Mouse (Mus musculus) megakaryocyte, embryonic 14.5 days (primary cell): ENCODE results near the gene Pde1c. TPM values are rescaled to one million over a fixed set of nuclear protein-coding genes. Genes with fewer than 3 reads are reported as not detected.
A peak's percentile ranks its signal among the peaks of the same experiment; 100 is the strongest.

Experiments
- H3K27me3 ChIP-seq: replicated peaks from 2 replicates; pipeline ENCODE3; 2012; ENCODE audit warnings: inconsistent platforms
- H3K36me3 ChIP-seq: replicated peaks from 2 replicates; pipeline ENCODE3; 2012; ENCODE audit warnings: low read length, inconsistent platforms, mixed read lengths
- H3K4me1 ChIP-seq: 2 replicates; pipeline ENCODE4 v1.6.1; 2012; ENCODE audit warnings: inconsistent platforms
- H3K4me3 ChIP-seq: replicated peaks from 2 replicates; pipeline ENCODE3; 2012; ENCODE audit warnings: moderate library complexity, mild to moderate bottlenecking, inconsistent platforms
- H3K9me3 ChIP-seq: 2 replicates; pipeline ENCODE4 v1.6.1; 2012; ENCODE audit warnings: inconsistent platforms
- FLI1 ChIP-seq: IDR thresholded peaks from 2 replicates; pipeline ENCODE4 v1.6.1; 2012; ENCODE audit warnings: low read length, inconsistent platforms, mixed read lengths
- GATA1 ChIP-seq: IDR thresholded peaks from 3 replicates; pipeline ENCODE4 v1.6.1; 2012; ENCODE audit warnings: mixed read lengths, low read length, inconsistent platforms, borderline replicate concordance
- polyA plus RNA-seq: library from polyadenylated mRNA; stranded (reverse); fragments of >175 nt; gene quantifications from 2 replicates; pipeline ENCODE4 v1.2.3, GENCODE M21; 2012; ENCODE audit warnings: low replicate concordance; ENCODE audit not compliant: insufficient read depth

Pde1c gene
- polyA plus RNA-seq, 1 experiment = 0.62 TPM

DNA sequence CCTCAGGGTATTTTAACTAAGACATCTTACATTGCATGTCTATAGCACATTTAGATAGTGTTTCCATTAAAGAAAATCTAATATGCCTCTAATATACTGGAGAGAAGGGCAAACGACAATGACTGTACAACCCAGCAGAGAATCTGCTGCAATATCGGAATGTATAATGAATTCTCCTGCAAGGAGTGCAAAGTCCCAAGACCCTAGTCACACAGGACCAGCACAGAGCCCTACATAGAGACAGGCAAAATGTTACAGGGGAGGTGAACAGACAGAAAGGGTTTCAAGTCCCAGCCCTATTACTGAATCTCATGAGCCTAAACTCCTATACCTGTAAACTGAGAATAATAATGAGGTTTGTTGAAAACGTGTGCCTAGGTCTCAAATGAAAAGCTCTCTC, 13.1 kb downstream of the Pde1c start:
- Histone ChIP-seq H3K36me3 (peaks cover 4% of the 10 kb centered on the region), H3K4me1 (peaks cover 35% of the 10 kb centered on the region), H3K9me3 (no peaks in the 10 kb centered on the region), H3K4me3 (no peak overlapping the region), H3K27me3 (no peaks in the 10 kb centered on the region)
- no peak for TF ChIP-seq GATA1
- TF ChIP-seq FLI1 = no peak

DNA sequence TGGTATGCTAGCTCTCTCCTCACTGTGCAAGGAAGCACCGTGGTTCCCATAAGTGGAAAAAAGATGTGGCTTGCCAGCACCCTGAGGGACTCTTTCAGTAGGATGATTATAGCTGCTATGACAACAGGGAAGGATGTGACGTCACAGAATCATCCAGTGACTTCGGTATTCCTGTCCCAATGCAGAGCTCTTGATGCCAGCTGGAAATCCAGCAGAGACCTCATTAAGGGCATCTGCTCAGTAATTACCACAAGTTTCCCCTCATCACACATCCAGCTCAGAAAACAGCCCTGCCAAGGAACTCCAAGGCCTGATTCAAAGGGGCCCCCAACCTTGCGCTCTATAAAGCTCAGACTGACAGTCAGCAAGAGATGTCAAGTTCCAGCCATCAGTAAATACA, 13.5 kb downstream of the Pde1c start:
- TF ChIP-seq GATA1 = no peak
- no peak for TF ChIP-seq FLI1
- no peak overlapping the region for H3K4me3 ChIP-seq
- no peaks in the 10 kb centered on the region for H3K9me3 ChIP-seq
- peaks cover under 1% of the 10 kb centered on the region for H3K36me3 ChIP-seq
- H3K27me3 ChIP-seq = no peaks in the 10 kb centered on the region
- peaks cover 31% of the 10 kb centered on the region for H3K4me1 ChIP-seq

DNA sequence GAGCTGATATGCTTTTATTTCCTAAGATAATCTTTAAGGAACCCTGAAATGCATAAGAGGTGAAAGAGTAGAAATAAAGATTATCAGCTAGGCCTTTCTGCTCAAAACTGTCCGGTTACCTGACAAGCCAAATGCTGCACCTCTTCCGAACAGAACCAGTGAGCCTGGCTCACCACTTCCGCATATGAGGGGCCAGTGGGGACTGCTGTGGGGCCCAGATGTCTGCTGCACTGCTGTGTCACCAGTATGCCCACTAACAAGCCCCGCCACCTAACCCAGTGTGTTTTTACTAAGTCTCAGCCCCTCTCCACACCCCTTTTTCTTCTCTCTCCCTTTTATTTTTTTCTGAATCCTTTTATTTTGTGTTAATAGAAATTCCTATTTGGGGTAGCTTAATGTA, 17.9 kb downstream of the Pde1c start:
- Histone ChIP-seq H3K4me3 (peak overlapping the region; percentile 38), H3K27me3 (no peaks in the 10 kb centered on the region), H3K4me1 (peaks cover 32% of the 10 kb centered on the region), H3K36me3 (no peaks in the 10 kb centered on the region), H3K9me3 (no peaks in the 10 kb centered on the region)
- TF ChIP-seq GATA1 = no peak
- no peak for TF ChIP-seq FLI1

DNA sequence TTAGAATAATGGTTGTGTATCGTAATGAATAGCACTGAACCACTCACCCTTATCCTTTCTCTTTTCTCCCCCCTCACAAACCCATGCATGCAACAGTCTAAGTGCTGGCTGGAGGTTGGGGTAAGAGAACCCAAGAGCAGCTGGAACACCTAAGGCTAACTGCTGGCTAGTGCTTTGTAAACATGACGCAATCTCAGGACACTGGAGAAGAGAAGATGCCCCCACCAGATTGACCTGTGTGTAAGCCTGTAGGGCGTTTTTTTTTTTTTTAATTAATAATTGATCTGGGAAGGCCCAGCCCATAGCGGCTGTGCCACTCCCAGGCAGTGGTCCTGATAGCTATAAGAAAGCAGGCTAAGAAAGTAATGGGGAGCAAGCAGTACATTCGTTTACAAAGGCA, 28.7 kb downstream of the Pde1c start:
- H3K27me3 ChIP-seq = no peaks in the 10 kb centered on the region
- TF ChIP-seq GATA1 (no peak), FLI1 (no peak)
- H3K4me3 ChIP-seq = no peak overlapping the region
- peaks cover 14% of the 10 kb centered on the region for H3K4me1 ChIP-seq
- no peaks in the 10 kb centered on the region for H3K36me3 ChIP-seq
- peaks cover 5% of the 10 kb centered on the region; the same call in 1 of the 2 replicates for H3K9me3 ChIP-seq

DNA sequence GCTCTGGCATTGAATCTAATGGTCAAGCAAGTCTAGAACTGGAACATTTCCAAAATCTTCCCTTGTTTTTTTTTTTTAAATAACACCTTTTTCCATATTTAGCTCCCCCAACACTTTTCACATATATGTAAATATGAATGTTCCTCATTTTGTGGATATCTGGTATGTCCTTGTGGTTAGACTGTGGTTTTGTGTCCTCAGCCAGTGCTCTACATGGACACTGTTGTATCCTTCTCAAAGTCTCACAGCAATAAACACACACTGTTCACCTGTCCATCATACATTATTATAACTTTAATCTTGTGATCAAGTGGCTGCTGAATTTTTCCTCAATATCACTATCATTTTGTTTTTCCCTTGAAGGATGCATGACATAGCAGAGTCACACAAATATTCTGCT, 34.2 kb downstream of the Pde1c start:
- Histone ChIP-seq H3K27me3 (no peaks in the 10 kb centered on the region), H3K36me3 (no peaks in the 10 kb centered on the region), H3K4me1 (peaks cover 23% of the 10 kb centered on the region), H3K4me3 (no peak overlapping the region), H3K9me3 (peaks cover 5% of the 10 kb centered on the region; the same call in 1 of the 2 replicates)
- no peak for TF ChIP-seq GATA1
- TF ChIP-seq FLI1 = no peak

DNA sequence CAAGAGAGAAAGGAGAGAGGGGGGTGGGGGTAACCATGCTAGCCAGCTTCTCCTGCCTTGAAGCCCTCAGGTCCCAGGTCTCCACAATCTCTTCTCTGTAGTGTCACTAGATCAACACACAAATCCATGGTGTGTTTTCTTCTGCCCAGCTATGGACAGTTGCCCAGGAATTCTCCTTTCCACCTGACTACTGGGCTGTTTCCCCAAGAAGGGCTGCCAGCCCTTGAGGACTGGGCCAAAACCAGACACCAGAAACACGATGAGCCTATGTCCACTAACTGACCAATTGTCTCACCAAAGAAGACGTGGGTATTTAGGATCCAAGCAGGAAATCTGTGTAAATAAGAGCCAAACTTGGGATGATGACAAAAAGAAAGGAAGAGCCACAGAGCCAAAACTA, 36.6 kb downstream of the Pde1c start:
- no peak overlapping the region for H3K4me3 ChIP-seq
- H3K27me3 ChIP-seq = no peaks in the 10 kb centered on the region
- H3K4me1 ChIP-seq = peaks cover 32% of the 10 kb centered on the region
- no peak for TF ChIP-seq FLI1
- no peak for TF ChIP-seq GATA1
- peaks cover 6% of the 10 kb centered on the region; the same call in 1 of the 2 replicates for H3K9me3 ChIP-seq
- H3K36me3 ChIP-seq = peaks cover 3% of the 10 kb centered on the region

DNA sequence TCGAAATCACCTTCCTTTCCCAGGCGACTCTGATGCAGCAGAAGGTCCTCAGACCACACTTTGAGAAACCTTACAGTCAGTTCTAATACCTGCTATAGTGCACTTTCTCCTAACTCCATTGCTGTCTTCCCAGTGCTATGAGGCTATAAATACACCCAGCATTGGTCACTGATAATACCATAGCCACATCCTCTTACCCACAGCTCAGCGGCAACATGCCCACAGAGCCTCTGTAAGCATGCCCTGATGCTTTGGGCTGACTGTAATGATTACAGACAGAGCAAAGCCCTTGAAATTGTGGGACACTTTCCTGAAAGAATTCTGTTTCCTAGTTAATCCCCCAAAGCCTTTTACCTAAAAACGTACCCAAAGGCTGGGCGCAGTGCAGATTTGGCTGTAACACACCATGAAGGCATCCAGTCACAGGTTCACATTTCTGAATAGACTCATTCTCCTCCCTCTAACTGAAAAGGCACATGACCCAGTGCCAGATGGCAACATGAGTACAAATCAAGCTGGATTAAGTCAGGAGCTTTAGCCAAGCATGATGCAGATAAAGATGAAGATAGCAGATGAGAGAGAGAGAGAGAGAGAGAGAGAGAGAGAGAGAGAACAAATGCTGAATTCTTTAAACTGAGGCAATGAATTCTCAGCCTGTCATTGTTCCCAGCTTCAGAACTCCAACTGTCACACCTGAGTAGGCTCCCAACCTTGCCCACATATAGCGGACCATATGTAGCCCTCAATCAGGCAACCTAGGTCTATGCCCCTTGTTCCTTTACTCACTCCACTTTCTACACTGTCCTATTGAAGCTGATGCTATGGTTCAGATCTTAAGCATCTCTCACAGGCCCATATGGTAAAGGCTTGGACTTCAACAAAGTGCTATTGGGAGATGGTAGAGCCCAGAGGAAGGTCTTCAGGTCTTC, 44.7 kb downstream of the Pde1c start:
- TF ChIP-seq FLI1 (no peak), GATA1 (no peak)
- H3K27me3 ChIP-seq = no peaks in the 10 kb centered on the region
- peaks cover 2% of the 10 kb centered on the region for H3K36me3 ChIP-seq
- peaks cover 64% of the 10 kb centered on the region for H3K4me1 ChIP-seq
- H3K4me3 ChIP-seq = peak overlapping the region; percentile 60
- 0 out of 2 replicates have a peak, but pooled peaks cover 8% of the 10 kb centered on the region for H3K9me3 ChIP-seq

DNA sequence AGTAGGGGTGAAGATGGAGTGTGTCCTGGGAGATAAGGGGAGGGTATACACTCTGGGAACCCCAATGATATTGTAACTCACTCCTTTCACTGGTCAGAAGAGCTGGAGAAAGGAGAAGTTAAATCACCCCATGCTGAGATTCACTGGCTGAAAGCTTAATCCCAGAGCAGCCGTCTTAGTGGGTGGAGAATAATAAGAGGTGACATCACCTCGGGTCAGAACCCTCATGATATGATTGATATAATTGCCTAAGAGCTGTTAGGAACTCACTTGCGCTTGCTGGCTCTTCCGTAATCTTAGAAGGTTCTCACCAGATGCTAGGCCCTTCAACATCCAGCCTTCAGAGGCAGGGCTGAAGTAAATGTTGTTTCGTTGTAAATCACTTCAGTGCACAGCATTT, 79.7 kb downstream of the Pde1c start:
- Histone ChIP-seq H3K27me3 (peaks cover 8% of the 10 kb centered on the region), H3K4me1 (peaks cover 15% of the 10 kb centered on the region), H3K36me3 (no peaks in the 10 kb centered on the region), H3K4me3 (no peak overlapping the region), H3K9me3 (no peaks in the 10 kb centered on the region)
- TF ChIP-seq GATA1 (no peak), FLI1 (no peak)

DNA sequence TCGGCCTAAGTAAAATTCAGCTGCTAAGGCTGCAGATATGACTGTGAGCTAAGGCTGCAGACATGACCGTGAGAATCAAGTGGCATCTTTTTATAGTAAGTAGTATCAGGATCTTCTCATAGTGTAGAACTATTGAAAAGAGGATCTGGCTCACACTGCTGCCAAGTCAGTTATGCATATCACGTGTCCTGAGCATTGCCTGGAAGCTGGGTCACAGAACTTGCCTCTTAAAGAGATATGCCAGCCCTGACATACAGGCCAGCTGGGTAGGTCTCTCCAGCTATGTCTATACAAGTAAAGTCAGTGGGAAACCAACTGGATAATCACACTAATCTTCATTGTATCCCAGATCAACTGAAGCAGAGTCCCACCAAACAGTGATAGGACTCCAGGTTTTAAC, 83.8 kb downstream of the Pde1c start:
- Histone ChIP-seq H3K4me3 (no peak overlapping the region), H3K9me3 (no peaks in the 10 kb centered on the region), H3K27me3 (peaks cover 5% of the 10 kb centered on the region), H3K36me3 (no peaks in the 10 kb centered on the region), H3K4me1 (peaks cover 4% of the 10 kb centered on the region; the same call in 1 of the 2 replicates)
- TF ChIP-seq GATA1 (no peak), FLI1 (no peak)

DNA sequence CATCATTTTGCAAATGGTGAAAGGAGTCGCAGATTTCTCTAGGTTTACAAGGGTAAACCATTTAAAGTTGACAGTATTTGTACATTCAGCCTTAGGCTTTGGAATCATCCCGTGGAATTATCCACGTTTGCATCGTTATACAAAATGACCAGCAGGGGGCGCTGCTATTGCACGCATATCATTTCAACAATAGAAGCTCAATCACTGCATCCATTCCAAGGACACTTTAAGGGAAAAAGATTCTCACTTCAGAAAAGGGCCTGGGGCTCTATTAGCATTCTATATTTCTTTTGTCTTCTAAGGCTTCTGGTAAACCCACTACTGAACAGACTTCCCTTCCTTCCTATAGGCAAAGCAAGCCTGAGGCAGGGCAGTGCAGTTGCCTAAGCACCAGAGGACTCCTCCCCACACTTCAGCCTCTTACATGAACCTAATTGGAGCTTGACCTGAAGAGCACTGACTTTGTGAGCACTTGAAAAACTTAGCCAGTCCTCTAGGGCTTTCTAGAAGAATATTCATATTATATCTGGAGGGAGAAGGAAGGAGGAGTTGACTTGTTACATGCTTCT, 87.9 kb downstream of the Pde1c start:
- peaks cover 4% of the 10 kb centered on the region; the same call in 1 of the 2 replicates for H3K4me1 ChIP-seq
- no peak overlapping the region for H3K4me3 ChIP-seq
- H3K36me3 ChIP-seq = no peaks in the 10 kb centered on the region
- peaks cover 3% of the 10 kb centered on the region for H3K27me3 ChIP-seq
- no peaks in the 10 kb centered on the region for H3K9me3 ChIP-seq
- TF ChIP-seq GATA1 = no peak
- no peak for TF ChIP-seq FLI1

DNA sequence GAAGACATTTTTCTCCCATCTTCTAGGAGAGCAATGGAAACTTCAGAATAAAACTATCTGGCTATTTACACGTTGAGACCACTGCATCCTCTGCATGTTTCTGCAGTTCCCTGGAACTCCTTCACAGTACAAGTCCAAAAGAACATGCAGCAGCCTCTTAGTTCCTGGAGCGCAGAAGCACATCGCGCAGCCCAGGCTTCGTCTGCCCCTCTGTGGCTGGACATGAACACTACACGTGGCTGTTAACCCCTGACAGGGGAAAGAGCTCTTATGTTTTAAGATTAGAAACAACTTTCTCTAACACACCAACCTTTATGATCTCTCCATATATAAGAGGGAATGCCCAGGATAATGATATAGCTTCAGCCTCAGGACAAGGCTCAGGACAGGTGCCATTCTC, 92.3 kb downstream of the Pde1c start:
- Histone ChIP-seq H3K36me3 (no peaks in the 10 kb centered on the region), H3K27me3 (peaks cover 1% of the 10 kb centered on the region), H3K9me3 (no peaks in the 10 kb centered on the region), H3K4me1 (no peaks in the 10 kb centered on the region), H3K4me3 (no peak overlapping the region)
- no peak for TF ChIP-seq GATA1
- no peak for TF ChIP-seq FLI1
